Mouse (Mus musculus) bone marrow, adult 2 months (tissue): ENCODE measurements around the gene Syt3. TPM values are rescaled to one million over a fixed set of nuclear protein-coding genes. Genes with fewer than 3 reads are reported as not detected.
A peak's percentile ranks its signal among the peaks of the same experiment; 100 is the strongest.

Experiments used
- H3K27ac ChIP-seq: fragments of 200-500 bp; 2 replicates; pipeline ENCODE4 v1.5.1; 2012; ENCODE audit warnings: low read depth, mild to moderate bottlenecking, control low read depth, inconsistent platforms, low read length; ENCODE audit not compliant: control insufficient read depth, poor library complexity, insufficient read depth
- H3K4me1 ChIP-seq: fragments of 200-500 bp; 2 replicates; pipeline ENCODE4 v1.6.1; 2011; ENCODE audit warnings: low read length; ENCODE audit not compliant: control insufficient read depth, insufficient read depth
- H3K4me3 ChIP-seq: fragments of 200-500 bp; replicated peaks from 2 replicates; pipeline ENCODE3; 2011; ENCODE audit warnings: mild to moderate bottlenecking, low read depth, low read length, control low read depth; ENCODE audit not compliant: control insufficient read depth
- CTCF ChIP-seq: fragments of 200-500 bp; IDR thresholded peaks from 2 replicates; pipeline ENCODE4 v1.5.1; 2011; ENCODE audit warnings: low read length, control low read depth; ENCODE audit not compliant: control insufficient read depth, insufficient read depth
- POLR2A ChIP-seq: fragments of 200-500 bp; IDR thresholded peaks from 2 replicates; pipeline ENCODE4 v1.6.1; 2011; ENCODE audit warnings: low read depth, mild to moderate bottlenecking, control low read depth, low read length, borderline replicate concordance; ENCODE audit not compliant: control insufficient read depth
- WGBS: fragments of 180-500 bp; shearing (Covaris S2); methylation state at CpG from one replicate; pipeline ENCODE4 v1.1.7; 2018; 5-methylcytosine and 5-hydroxymethylcytosine counted together
- polyA plus RNA-seq: library from polyadenylated mRNA; stranded (reverse); fragments of >200 nt; gene quantifications from 2 replicates; pipeline ENCODE4 v1.2.4, GENCODE M21; 2011; ENCODE audit warnings: low replicate concordance; ENCODE audit not compliant: missing spikeins, insufficient read depth, insufficient read length

Gene Syt3
- polyA plus RNA-seq, 1 experiment: not detected

GRCm38 (mm10) chr7:44382541-44382940, 1.4 kb upstream of the Syt3 start:
- Histone ChIP-seq H3K4me1 (no peaks in the 10 kb centered on the region), H3K4me3 (no peak overlapping the region), H3K27ac (no peak overlapping the region)
- WGBS: 70% methylated on average over 12 of the region's 12 CpGs
- TF ChIP-seq CTCF (no peak), POLR2A (no peak)

- Histone ChIP-seq H3K27ac (no peak overlapping the region), H3K4me3 (no peak overlapping the region), H3K4me1 (no peaks in the 10 kb centered on the region)
- TF ChIP-seq CTCF (no peak), POLR2A (no peak)
- WGBS: under 1% methylated on average over 17 of the region's 17 CpGs
Observed at GRCm38 (mm10) chr7:44384716-44385059, 786 bp downstream of the Syt3 start.

DNA sequence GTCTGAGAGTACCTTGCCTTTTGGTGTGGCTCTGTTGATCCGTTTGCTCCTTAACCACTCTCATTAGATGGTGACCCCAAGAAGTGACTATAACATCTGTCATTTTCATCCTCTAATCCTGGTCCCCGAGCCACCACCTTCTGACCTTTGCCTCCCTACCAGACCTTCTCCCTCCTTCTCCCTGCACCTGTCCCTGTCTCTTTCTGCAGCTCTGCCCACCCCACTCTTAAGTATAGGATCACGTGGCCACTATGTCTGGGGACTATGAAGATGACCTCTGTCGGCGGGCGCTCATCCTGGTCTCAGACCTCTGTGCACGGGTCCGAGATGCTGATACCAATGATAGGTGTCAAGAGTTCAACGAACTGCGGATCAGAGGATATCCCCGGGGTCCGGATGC, 1.8 kb downstream of the Syt3 start, which contains the start of gene 1700008O03Rik:
Gene 1700008O03Rik (minus strand): TSS at position 101 of the 400 bp plus-strand sequence.
- H3K4me3 ChIP-seq: no peak within 1 kb of the TSS
- H3K27ac ChIP-seq: no peak within 1 kb of the TSS
- 76% methylated on average over 12 of the region's 12 CpGs for WGBS
- H3K4me1 ChIP-seq: no peaks in the 10 kb centered on the region
- TF ChIP-seq POLR2A: no peak
- no peak for TF ChIP-seq CTCF

DNA sequence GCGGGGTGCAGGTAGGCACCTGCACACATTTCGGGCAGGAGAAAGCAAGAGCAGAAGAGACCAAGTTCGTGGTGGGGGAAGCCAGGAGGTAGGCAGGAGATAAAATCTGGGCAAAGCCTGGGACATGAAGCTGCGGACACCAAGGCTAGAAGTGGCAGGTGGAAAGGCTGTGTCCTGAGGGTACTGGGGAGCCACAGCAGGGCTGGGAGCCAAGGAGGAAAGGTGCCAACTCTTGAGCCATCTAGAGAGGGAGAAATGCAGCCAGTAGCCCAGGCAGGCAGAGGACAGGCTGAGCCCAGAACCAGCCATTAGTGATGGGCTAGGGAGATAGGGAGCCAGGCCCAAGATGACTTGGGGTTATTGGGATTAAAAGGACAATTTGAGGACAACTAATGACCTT, 7.9 kb downstream of the Syt3 start:
- Histone ChIP-seq H3K4me3 (no peak overlapping the region), H3K4me1 (no peaks in the 10 kb centered on the region), H3K27ac (no peak overlapping the region)
- TF ChIP-seq POLR2A (no peak), CTCF (no peak)
- WGBS: 70% methylated on average over 4 of the region's 4 CpGs

- TF ChIP-seq CTCF: no peak
- TF ChIP-seq POLR2A: no peak
- 76% methylated on average over 14 of the region's 14 CpGs for WGBS
- no peaks in the 10 kb centered on the region for H3K4me1 ChIP-seq
Observed at GRCm38 (mm10) chr7:44392341-44392740, 8.4 kb downstream of the Syt3 start.

GRCm38 (mm10) chr7:44393284-44393683, 9.4 kb downstream of the Syt3 start:
- TF ChIP-seq CTCF (no peak), POLR2A (no peak)
- 83% methylated on average over 17 of the region's 17 CpGs for WGBS
- no peaks in the 10 kb centered on the region for H3K4me1 ChIP-seq
- H3K4me3 ChIP-seq: no peak overlapping the region
- no peak overlapping the region for H3K27ac ChIP-seq

More at GRCm38 (mm10) chr7:44392341-44392740, 8.4 kb downstream of the Syt3 start:
- Histone ChIP-seq H3K27ac (no peak overlapping the region), H3K4me3 (no peak overlapping the region)

- TF ChIP-seq CTCF: peak; percentile 91
- no peak for TF ChIP-seq POLR2A
- no peak overlapping the region for H3K27ac ChIP-seq
- peaks cover 7% of the 10 kb centered on the region for H3K4me1 ChIP-seq
- WGBS: 8% methylated on average over 3 of the region's 3 CpGs
- H3K4me3 ChIP-seq: no peak overlapping the region
Observed at GRCm38 (mm10) chr7:44398570-44398969, 14.7 kb downstream of the Syt3 start.

- WGBS: 27% methylated on average over 6 of the region's 6 CpGs
- Histone ChIP-seq H3K4me1 (peaks cover 7% of the 10 kb centered on the region), H3K4me3 (no peak overlapping the region), H3K27ac (no peak overlapping the region)
- TF ChIP-seq POLR2A (no peak), CTCF (no peak)
Observed at GRCm38 (mm10) chr7:44401673-44402072, 17.8 kb downstream of the Syt3 start.

- no peak overlapping the region for H3K27ac ChIP-seq
- peaks cover 3% of the 10 kb centered on the region for H3K4me1 ChIP-seq
- WGBS: 2% methylated on average over 27 of the region's 27 CpGs
- TF ChIP-seq CTCF: no peak
- 0 out of 2 replicates have a peak, but pooled peaks have one; percentile 24 for TF ChIP-seq POLR2A
- H3K4me3 ChIP-seq: peak overlapping the region; percentile 59
Observed at GRCm38 (mm10) chr7:44405346-44406014, 21.6 kb downstream of the Syt3 start.

GRCm38 (mm10) chr7:44406015-44406355, 22.1 kb downstream of the Syt3 start:
- TF ChIP-seq POLR2A (no peak), CTCF (no peak)
- Histone ChIP-seq H3K4me1 (peaks cover 2% of the 10 kb centered on the region), H3K27ac (no peak overlapping the region), H3K4me3 (peak overlapping the region; percentile 59)
- WGBS: 5% methylated on average over 5 of the region's 5 CpGs
